Mouse (Mus musculus) lung, postnatal 4 days (tissue): Measurements from ENCODE around the gene Snrk.
A peak's percentile ranks its signal among the peaks of the same experiment; 100 is the strongest.

Experiments
- DNase-seq, 2 experiments: peaks; one replicate each; pipeline ENCODE4 v3.0.0; 2021

Snrk gene

DNA sequence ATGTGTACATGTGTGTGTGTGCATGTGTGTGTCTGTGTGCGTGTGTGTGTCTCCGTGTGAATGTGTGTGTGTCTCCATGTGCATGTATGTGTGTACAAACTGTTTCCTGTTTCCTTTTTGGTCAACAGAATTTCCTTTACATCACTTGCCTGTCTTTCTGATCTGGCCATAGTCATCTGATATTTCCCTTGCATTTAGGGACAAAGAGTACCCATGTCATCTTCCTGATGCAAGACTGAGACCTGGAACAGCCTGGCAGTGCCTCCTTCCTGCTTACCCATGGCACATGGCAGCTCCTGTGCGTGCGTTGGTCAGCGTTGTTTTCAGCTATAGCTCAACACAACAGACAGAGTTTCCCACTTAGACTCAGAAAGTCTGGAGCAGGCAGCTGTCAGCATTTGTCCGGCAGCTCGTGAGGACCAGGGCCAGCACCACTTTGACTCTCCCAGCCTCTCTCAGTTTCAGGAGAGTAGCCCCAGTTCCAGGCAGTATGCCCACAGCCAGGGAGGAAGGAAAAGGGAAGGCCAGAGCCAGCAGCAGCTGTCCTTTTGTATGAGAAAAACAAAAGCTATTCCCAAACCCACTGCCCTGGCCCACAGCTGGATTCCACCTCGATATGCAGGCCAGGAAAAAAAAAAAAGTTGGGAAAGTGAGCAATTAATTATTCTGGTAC lies 7.4 kb upstream of the Snrk start:
- peak; percentile 78 to 90 for DNase-seq

DNA sequence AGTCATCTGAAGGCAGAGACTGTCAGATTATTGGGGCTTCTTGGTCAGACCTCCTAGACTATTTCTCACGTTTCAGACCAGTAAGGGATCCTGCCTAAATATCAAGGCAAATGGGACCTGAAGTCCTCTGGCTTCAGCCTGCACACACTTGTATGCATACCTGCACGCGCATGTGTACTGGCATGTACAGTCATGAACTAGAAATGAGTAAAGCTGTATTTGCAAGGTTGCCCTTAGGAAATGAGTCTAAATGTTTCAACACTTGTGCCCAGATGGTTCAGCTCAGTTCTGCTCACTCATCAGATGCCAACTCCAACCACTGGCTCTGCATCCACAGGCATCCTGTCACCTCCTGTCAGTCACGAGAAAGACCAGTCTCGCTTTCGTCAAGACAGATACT lies 6.6 kb upstream of the Snrk start:
- no peak for DNase-seq

DNA sequence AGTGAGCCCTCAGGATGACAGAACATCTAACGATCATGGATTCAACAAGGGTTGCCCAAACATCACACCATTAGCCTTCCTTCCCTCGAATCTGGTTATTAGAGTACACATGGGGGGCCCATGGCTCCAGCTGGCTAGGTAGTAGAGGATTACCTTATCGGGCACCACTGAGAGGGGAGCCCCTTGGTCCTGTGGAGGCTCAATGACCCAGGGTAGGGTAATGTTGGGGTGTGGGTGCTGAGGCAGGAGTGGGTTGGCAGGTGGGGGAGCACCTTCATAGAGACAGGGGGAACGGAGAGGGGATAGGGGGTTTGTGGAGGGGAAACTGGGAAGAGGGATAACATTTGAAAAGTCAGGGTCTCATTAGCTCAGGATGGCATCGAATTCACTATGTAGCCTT lies 6.1 kb upstream of the Snrk start:
- no peak for DNase-seq

DNA sequence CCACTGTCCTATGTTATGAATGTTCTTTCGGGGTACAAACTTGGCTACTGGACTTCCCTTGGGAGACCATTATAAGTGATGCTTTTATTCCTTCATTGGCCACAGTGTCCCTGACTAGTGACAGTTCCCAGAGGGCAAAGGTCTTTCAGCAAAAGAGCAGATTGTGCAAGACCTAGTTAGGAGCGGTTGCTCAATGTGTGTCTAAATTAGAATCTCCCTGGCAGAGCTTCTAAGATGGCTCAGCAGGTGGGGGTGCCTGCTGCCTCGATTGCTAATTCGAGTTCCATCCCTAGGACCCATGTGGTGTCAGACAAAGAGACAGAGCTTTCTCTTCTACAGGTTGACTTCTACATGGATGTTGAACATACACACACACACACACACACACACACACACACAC lies 1.5 kb upstream of the Snrk start:
- peak in 1 of 2 experiments; percentile 22 for DNase-seq

DNA sequence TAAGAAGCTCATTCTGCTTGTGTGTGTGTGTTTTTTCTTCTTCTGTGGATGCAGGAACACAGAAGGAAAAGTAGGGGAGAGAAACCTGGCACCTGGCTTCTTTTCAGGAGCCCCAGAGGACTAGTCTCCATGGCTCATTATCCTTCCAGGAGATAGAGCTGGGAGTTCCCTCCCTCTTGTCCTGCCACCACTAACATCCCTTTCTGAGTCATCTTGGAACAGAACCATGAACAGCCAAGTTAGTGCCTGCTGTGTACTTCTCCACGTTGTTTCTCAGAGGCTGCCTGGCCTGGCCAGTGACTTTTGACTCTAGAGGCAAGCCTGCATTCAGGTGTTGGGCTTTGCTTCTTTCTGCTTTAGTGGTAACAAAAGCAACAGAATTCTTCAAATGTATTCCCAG lies 707 bp upstream of the Snrk start:
- no peak for DNase-seq

DNA sequence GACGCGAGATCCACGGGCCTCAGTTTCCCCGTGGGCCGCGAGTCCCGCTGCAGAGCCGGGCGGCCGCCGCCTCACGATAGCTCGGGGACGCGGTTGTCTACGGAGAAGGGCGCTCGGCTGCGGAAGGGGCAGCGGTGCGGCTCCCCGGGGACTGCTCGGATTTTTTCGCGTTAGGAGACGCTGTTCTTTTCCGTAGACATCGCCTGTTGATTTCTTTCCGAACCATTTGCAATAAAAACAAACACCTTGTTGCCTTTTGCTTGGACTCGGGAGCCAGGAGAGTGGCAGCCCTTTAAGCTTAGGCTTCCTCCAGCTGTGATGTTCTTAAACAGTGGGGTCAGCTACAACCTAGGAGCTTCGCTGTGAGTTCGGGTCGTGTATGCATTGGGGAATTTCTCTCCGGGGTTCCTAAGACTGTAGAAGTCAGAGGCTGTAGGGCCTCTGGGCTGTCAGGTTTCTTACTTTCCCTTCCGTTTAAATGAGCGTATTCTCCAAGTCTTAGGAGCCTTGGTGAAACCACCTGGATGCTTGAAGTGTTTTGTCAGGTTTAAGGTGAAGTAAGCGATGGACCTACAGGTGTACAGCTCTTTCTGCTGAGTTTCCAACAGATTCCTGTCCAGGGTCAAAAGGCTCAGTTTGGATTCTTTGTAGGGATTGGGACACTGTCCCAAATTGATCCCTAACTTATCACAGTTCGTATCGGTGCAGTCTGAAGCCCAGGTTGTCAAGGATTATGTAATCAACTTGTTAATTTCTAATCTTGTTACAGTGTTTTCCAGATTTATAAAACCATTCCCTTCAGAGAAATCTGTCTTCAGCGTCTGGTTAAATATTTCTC lies 845 bp downstream of the Snrk start:
- peak in 1 of 2 experiments; percentile 50 for DNase-seq

DNA sequence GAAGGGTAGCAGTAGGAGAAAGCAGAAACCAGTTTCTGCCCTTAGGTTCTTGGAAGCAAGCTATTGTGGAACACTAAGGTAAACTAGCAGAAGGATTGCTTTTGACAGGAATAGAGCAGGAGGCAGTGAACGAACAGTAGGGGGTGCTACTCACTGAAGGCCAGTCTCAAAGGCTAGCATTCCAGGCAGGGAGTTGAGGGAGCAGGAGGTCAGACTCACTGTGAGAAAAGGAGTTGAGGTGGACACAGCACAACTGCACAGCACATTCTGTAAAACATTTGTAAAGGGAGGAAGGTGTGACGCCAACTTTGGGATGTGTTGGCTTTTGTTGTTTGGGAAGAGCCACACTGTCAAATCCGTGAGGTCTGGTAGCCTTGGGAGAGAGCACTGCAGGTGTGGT lies 3.0 kb downstream of the Snrk start:
- peak; percentile 54 to 76 for DNase-seq

DNA sequence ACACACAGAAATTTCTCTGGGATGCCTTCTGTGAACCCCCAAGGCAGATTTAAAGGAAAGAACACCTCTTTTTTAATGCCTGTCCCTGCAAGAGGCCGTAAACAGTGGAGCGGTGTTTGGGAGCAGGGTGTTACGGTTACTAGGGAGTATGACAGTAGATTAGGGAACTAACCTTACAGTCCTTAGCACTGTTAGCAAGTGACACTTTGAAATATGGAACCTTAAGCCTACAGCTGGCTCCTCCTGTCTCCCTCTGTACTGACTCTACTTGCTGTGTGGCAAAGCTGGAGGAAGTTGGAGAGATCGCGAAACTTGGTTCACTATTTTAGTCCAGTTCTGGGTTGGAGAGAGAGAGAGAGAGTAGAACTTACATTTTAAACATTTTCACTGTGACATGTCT lies 5.0 kb downstream of the Snrk start:
- DNase-seq = no peak

DNA sequence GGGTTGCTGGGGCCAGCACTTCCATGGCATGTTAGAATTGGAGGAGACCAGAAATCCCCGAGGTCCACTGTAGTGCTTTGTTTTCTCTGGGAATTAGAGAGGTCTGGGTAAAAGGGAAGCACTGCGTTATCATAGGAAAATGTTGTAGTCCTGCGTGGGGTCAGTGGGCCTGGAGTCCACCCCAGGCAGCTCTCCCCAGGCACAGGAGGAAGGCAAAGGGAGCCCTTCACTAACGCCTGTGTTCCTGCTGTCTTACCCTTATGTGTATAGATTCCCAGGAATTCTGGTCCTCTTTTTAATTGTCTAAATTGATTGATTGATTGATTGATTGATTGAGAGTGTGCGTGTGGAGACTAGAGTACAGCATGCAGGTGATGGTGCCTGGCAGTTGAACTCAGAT lies 6.1 kb downstream of the Snrk start:
- no peak for DNase-seq

DNA sequence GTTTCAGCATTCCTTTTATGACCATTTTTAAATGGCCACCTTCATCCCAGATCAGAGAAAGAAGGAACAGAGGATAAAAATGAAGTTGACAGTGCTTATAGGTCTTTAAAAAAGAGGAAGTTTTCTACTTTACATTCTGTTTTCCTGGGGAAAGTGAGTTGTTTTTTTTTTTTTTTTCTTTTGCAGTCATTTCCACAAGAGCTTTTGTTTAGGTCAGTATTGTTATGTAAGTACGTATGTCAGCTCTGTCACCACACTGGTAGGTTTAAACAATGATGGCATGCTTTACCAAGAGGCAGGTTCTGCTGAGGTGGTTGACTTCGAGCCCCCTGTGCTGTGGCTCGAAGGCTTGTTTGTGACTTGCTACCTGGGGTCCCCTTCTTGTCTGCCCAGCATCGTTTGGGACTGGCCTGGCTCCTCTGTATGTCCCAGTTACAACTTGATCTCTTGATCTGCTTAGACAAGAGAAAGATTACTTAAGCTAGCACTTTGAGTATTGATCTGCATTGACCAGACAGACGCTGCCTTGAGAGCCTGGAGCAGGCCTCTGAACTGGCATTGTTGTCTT lies 8.7 kb downstream of the Snrk start:
- DNase-seq = no peak

DNA sequence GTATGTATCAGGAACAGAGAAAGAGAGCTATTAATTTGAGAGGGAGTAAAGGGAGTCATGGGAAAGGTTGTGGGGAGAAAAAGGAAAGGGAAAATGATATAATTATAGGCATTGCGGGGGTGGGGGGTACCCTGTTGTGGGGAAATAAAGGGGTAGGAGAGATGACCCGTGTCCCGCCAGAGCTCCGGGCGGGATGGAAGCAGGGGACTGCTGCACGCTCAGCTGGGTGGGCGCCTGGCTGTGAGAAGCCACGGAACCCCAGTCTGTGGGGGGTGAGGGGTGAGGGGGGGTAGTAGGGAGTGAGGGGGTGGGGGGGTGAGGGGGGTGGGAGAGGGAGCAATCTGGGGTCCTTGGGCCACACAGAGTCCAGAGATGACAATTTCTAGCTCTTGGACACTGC lies 9.7 kb downstream of the Snrk start:
- DNase-seq = no peak

DNA sequence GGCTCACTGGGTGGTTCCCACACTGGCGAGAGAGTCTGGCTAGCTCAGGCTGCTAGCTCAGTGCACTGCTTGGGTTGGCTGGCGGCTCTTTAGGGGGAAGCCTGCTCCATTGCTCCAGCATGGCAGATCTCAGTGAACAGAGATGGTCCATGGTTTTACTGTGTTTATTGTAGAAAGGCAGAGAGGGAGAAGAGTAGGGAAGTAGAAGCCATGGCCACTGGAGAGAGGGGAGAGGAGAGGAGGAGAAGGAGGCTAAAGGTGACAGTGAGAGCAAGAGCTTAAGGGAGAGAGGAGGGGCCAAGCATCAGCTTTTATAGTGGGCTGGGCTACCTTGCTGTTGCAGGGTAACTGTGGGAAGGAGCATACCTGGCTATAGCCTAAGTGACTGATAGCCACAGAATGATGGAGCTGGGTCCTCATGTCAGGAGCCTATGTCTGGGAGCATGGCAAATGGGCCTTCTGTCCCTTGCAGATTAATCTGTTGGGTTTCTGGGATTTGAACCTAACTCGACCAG lies 10.3 kb downstream of the Snrk start:
- no peak for DNase-seq

DNA sequence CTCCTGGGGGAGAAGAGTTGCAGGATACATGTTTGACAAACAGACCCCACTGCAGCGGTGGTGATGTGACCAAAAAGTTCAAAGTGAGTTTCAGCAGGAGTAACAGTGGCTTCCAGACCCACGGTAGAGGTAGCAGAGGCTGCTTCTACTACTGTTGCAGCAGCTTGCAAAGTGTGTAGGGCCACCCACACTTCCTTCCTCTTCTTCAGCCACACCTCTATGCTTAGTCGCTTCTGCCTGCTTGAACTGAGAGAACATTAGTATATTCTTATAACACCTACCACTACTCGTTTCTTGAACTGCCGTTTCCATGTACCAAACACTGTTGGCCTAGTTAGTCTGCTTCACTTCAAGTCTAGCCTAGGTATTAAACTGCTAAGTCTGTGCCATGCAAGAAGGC lies 11.6 kb downstream of the Snrk start:
- no peak for DNase-seq

DNA sequence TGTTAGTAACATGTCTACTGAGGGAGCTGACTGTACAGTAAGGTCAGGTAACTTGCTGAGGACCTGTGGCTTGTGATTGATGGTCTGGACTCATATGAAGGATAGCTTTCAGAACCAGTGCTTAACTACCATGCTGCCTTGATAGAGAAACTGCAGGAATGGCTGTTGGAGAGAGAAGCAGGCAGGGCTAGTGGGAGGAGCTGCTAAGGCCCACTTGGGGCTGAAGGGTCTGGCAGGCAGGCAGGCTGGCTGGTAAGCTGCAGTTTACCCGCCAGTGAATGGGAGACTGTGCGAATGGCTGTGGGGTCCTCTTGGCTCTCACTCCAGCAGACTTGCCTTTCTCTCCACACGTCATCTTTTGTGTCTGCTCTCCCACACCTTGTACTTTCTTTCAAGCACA lies 13.6 kb downstream of the Snrk start:
- no peak for DNase-seq

DNA sequence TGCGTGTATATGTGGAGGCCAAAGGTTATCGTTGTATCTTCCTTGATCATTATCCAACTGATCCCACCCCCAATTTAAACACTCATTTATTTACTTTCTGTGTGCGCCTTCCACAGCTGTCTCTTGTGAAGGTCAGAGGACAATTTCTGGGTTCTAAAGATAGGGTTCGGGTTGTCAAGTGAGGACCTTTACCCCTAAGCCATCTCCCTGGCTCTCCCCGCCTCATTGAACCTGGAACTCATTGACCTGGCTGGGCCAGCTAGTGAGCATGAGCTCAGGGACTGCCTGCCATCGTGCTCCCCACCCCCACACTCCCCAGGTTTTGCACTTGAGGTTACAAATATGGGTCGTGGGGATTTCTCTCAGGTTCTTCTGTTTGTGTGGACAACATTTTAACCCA lies 15.1 kb downstream of the Snrk start:
- DNase-seq = peak in 1 of 2 experiments; percentile 3

DNA sequence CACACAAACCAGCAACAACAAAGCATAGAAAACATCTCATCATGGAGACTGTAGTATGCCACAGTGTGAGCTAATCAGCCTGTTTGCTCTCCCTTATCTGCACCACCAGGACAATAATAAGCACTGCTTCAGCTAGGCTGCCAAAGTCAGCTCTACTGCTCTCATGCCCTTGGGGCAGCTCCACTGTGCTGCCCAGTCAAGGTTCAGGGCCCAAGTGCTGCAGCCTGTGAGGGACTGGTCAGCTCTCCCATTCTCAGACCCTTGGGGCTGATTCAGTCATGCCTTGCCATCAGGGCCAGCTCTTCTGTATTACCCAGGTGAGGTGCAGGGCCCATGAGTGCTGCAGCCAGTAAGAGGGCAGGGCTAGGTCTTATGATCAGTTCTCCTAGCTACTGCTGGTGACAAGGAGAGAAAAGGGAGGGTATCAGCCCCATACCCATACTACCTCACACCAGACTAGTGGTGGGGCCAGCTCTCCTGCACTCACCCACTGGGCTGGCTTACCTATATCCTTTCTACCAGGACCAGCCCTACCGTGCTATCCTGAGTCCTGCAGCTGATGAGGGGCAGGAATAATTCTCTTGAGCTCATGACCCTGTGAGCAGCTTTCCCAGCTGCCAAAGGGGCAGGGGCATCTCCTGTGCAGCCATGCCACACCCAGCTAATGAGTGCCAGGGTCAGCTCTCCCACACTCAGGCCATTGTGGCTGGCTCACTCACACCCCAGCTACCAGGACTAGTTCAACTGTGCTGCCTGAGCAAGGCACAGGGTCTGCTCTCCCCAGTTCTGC lies 18.2 kb downstream of the Snrk start:
- no peak for DNase-seq

DNA sequence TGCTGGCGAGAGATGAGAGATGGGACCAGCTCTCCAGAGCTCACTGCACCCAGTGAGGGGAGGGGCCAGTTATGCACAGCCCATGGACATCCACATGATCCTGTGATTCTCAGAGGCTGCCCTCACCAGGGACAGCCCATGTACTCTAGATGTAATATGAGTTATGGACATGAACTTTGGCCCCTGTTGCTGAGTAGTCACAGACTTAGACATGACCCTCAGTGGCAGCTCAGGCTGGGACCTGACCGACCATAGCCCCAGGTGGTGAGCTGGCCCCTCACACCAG lies 18.8 kb downstream of the Snrk start:
- DNase-seq = no peak

DNA sequence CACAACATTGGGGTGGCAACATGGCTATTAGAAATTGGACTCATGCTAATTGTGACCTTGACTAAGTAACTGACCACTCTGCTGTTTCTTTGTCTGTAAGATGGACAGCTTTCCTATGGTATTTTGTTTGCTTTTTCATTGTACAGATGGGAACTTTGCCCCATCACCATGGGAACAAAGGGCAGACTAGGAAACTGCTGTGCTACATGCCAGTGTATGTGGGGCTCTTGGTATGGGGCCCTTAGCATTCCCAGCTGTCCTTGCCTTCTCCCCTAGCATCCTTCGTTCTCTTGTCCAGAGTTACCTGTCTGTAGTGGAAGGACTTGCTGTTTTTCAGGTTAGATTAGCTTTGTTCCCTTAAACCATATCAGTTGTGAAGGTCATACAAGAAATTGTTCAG lies 20.9 kb downstream of the Snrk start:
- DNase-seq = no peak

DNA sequence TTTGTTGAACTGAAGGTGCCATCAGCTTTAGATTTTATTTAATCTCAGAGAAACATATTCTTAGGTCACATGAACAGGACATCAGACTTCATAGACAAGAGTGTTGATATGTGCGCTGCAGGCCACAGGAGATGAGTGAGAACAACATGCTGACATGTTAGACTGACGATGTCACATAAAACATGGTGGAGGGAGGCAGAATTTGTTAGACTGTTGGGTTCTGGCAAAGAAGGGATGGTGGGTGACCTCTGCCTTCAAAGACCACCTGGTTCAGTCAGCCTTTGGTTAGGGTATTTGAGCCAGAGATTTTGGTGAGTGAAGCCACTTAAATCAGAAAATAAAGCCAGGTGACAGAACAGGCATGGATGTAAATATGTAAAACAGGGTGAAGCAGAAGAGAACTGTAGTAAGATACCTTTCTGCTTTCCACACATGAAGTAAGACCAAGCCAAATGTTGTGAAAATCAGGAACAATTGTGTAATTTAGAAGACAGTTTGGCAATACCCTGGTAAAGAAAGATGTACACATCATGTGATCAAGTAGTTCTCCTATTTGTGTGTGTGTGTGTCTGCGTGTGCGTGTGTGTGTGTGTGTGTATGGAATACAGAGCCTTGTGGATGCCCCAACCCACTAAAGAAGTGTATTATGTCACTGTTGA lies 21.4 kb downstream of the Snrk start:
- no peak for DNase-seq

DNA sequence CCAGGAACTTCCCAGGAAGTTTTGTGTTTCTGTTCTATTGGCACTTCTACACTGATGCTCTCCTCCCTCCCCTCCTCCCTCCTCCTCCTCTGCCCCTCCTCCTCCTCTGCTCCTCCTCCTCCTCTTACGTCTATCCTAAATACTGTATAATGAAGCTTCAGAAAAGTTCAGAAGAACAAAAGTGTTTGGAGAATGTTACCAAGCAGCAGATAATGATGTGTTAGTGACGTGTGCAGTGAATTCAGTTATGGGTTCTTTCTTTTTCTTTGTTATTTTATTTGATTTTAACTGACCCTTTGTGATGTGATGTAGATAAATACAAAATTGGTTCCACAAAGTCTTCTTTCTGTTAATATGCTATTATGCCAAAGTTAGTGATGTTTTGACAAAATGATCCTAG lies 22.2 kb downstream of the Snrk start:
- DNase-seq = no peak

DNA sequence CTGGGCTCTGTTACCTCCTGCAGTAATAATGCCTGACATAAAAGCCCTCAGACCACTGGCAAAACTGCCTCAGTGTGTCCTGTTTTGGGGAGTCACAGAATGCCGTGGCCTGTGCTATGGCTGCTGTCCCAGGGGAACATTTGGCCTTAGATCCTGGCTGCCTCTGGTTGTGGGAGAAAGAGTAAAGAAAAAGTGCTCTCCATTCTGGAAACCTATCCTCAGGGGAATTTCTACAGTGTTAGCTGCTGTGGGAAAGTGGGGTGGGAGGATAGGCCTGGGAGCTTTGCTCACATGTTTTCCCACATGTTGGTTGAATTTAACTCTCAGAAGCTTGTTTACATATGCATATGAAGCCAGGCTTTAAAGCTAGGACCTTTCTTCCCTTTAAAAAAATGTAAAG lies 26.2 kb downstream of the Snrk start:
- DNase-seq = no peak

DNA sequence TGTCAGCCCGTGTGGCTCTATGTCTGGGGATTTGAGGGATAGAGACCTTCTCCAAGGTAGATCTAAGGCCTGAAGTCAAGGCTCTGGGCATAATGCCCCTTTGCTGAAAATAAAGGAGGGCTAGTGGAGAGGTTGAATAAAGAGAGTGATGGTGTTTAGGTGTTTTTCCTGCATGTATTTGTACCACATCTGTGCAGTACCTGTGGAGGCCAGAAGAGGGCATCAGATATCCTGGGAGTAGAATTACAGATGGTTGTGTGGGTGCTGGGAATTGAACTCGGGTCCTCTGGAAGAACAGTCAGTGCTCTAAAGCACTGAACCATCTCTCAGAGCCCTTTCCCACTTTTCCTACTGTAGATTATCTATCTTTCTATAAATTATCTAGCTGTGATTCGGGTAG lies 27.7 kb downstream of the Snrk start:
- no peak for DNase-seq

DNA sequence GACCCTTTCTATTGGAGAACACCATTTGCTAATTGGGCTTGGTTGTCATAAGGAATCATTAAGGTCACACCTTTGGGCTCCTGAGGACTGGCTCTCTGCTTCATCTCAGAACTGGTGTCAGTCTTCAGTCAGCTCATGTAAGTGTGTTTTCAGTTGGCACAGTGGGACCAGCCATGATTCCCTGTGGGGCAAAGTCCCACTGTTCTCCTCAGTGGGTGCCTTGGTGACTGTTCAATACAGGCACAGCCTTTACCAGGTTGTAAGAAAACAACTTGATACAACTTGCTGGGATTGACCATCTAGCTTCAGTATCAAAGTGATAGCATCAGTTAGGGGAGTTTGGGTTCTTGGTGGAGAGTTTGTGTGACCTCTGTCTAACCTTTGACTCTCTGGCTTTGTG lies 28.6 kb downstream of the Snrk start:
- DNase-seq = no peak
